Mouse (Mus musculus) spleen, postnatal 14 days (tissue): ENCODE measurements around the gene Abcg4.

Source experiments
- DNase-seq, 2 experiments: peaks; one replicate each; pipeline ENCODE4 v3.0.0; 2021 to 2022; ENCODE audit warnings: low spot score in 2 of 2

Gene Abcg4

GRCm38 (mm10) chr9:44240399-44240798 lies 48.0 kb downstream of the Abcg4 start, which contains the start of gene Ccdc153:
TSS of gene Ccdc153 (plus strand) at chr9:44240676.
- DNase-seq: no peak

- DNase-seq: peak in 1 of 2 experiments; percentile 54
These were observed 49.0 kb downstream of the Abcg4 start for GRCm38 (mm10) chr9:44239447-44239846.

- DNase-seq: no peak
These were observed 49.8 kb downstream of the Abcg4 start for GRCm38 (mm10) chr9:44238501-44239190.

- DNase-seq: no peak
These were observed 51.3 kb downstream of the Abcg4 start for GRCm38 (mm10) chr9:44237128-44237527.

- no peak for DNase-seq
These were observed 51.8 kb downstream of the Abcg4 start for GRCm38 (mm10) chr9:44236601-44237000.

GRCm38 (mm10) chr9:44234479-44235427 lies 53.7 kb downstream of the Abcg4 start:
- DNase-seq: peak; percentile 54 to 61

- peak; percentile 96 to 99 for DNase-seq
These were observed 54.5 kb downstream of the Abcg4 start, which contains the start of gene Cbl for GRCm38 (mm10) chr9:44233802-44234478. TSS of gene Cbl (minus strand) at chr9:44234049.

GRCm38 (mm10) chr9:44233021-44233801 lies 55.2 kb downstream of the Abcg4 start:
- DNase-seq: peak in 1 of 2 experiments; percentile 27

GRCm38 (mm10) chr9:44231609-44232008 lies 56.8 kb downstream of the Abcg4 start:
- no peak for DNase-seq

- DNase-seq: no peak
These were observed 62.4 kb downstream of the Abcg4 start for GRCm38 (mm10) chr9:44225993-44226392.
